Mouse (Mus musculus): Measurements from ENCODE around the gene Trim62.

The Trim62 gene

GRCm38 (mm10) chr4:128909378-128909831, 26.0 kb downstream of the Trim62 start:
- DNase-seq (ENCODE audit: low spot score in 2 of 2) = no peak

GRCm38 (mm10) chr4:128910276-128911063, 27.1 kb downstream of the Trim62 start:
- no peak for DNase-seq (ENCODE audit: low spot score in 2 of 2)

GRCm38 (mm10) chr4:128912085-128912484, 28.7 kb downstream of the Trim62 start:
- DNase-seq (ENCODE audit: low spot score in 2 of 2) = no peak

GRCm38 (mm10) chr4:128913794-128914193, 30.4 kb downstream of the Trim62 start:
- DNase-seq (ENCODE audit: low spot score in 2 of 2) = no peak

GRCm38 (mm10) chr4:128917119-128917518, 33.7 kb downstream of the Trim62 start:
- DNase-seq (ENCODE audit: low spot score in 2 of 2) = no peak

- DNase-seq (ENCODE audit: low spot score in 2 of 2) = no peak
Observed at GRCm38 (mm10) chr4:128917756-128918155, 34.4 kb downstream of the Trim62 start.

- DNase-seq (ENCODE audit: low spot score in 2 of 2) = no peak
Observed at GRCm38 (mm10) chr4:128918187-128918586, 34.8 kb downstream of the Trim62 start.

GRCm38 (mm10) chr4:128919106-128919505, 35.7 kb downstream of the Trim62 start:
- no peak for DNase-seq (ENCODE audit: low spot score in 2 of 2)

- DNase-seq (ENCODE audit: low spot score in 2 of 2) = no peak
Observed at GRCm38 (mm10) chr4:128923603-128924002, 40.2 kb downstream of the Trim62 start.

GRCm38 (mm10) chr4:128924841-128925606, 41.6 kb downstream of the Trim62 start:
- peak; percentile 85 to 86 for DNase-seq (ENCODE audit: low spot score in 2 of 2)

- DNase-seq (ENCODE audit: low spot score in 2 of 2) = no peak
Observed at GRCm38 (mm10) chr4:128932783-128933182, 49.4 kb downstream of the Trim62 start.

GRCm38 (mm10) chr4:128935595-128935994, 52.2 kb downstream of the Trim62 start:
- no peak for DNase-seq (ENCODE audit: low spot score in 2 of 2)

- DNase-seq (ENCODE audit: low spot score in 2 of 2) = no peak
Observed at GRCm38 (mm10) chr4:128942346-128942745, 59.0 kb downstream of the Trim62 start.

GRCm38 (mm10) chr4:128946736-128947135, 63.4 kb downstream of the Trim62 start:
- DNase-seq (ENCODE audit: low spot score in 2 of 2) = no peak

- DNase-seq (ENCODE audit: low spot score in 2 of 2) = no peak
Observed at GRCm38 (mm10) chr4:128947326-128947933, 64.0 kb downstream of the Trim62 start.

GRCm38 (mm10) chr4:128948137-128948674, 64.8 kb downstream of the Trim62 start:
- peak in 1 of 2 experiments; percentile 46 for DNase-seq (ENCODE audit: low spot score in 2 of 2)

GRCm38 (mm10) chr4:128949470-128950005, 66.2 kb downstream of the Trim62 start:
- peak; percentile 25 to 29 for DNase-seq (ENCODE audit: low spot score in 2 of 2)

- DNase-seq (ENCODE audit: low spot score in 2 of 2) = no peak
Observed at GRCm38 (mm10) chr4:128950461-128950860, 67.1 kb downstream of the Trim62 start.

- DNase-seq (ENCODE audit: low spot score in 2 of 2) = no peak
Observed at GRCm38 (mm10) chr4:128953851-128954250, 70.5 kb downstream of the Trim62 start.

GRCm38 (mm10) chr4:128957155-128957911, 74.0 kb downstream of the Trim62 start:
- no peak for DNase-seq (ENCODE audit: low spot score in 2 of 2)

GRCm38 (mm10) chr4:128958156-128958555, 74.8 kb downstream of the Trim62 start:
- no peak for DNase-seq (ENCODE audit: low spot score in 2 of 2)
